Mouse (Mus musculus): Measurements from ENCODE around the gene Cenps.

DNA sequence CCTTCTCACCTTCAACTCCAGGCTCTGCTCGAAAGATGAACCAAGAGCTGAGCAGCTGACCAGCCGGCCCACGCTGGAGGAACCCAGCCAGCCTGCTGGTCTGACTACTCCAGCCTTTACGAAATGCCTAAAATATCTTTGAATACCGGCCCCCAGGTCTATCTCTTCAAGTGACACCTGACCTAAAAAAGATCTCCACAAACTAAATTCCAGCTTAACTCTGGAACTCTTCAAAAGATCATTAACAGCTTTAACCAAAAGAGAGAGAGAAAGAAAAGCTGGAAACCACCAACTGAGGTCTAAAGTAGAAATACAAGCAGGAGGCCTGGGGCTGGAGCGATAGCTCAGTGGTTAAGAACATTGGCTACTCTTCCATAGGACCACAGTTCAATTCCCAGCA, 57.8 kb downstream of the Cenps start:
- TF ChIP-seq EP300 (IDR thresholded peaks at IDR 0.05; ENCODE audit: low read depth) (no peak), CTCF (IDR thresholded peaks at IDR 0.05; ENCODE audit: low read depth) (no peak)
